In the genomic region with DNA sequence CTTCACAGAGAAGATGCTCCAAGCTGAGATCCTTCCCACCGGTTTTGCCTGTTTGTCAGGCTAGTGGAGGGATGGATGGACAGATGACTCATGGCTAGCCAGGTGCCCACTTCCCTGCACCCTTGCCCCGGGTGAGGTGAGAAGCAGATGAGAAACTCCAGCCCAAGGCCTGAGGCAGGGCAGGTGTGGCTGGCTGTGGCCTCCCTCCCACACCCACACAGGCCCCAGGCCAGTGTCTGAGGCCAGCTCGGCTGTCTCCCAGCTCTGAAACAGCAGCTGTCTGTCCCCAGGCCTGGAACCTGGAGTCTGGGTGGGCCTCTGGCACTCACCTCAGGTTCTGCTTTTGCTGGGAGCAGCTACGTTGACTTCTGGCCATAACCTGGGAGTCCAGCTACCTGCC, we compare ENCODE assay signal across 15 mouse cellular contexts.
"Had no signal": no experiment of that assay in that cellular context is flagged by ENCODE, and none has a peak within 500 bp of the region (broad histone marks: within the 10 kb centered on the region; RNA-seq: fewer than 3 reads in every experiment).

No protein-coding gene starts in this region.

- H3K27me3 ChIP-seq: midbrain, embryonic 15.5 days had no signal

- H3K9me3 ChIP-seq: limb, embryonic 12.5 days; midbrain, embryonic 15.5 days had no signal

- H3K9ac ChIP-seq: limb, embryonic 12.5 days; liver, embryonic 14.5 days; midbrain, embryonic 15.5 days had no signal

- ATAC-seq: midbrain, embryonic 15.5 days had no signal

- H3K36me3 ChIP-seq: limb, embryonic 12.5 days; midbrain, embryonic 15.5 days had no signal

- DNase-seq: kidney, adult 11 months; kidney, adult 9 months; kidney, postnatal 36 days; layer of hippocampus, adult 9-11 months; layer of hippocampus, postnatal 36 days; liver; lung, adult 18-20 months; lung, postnatal 36 days; thymus, postnatal 4 days had no signal

- H3K4me2 ChIP-seq: limb, embryonic 12.5 days; midbrain, embryonic 11.5 days; midbrain, embryonic 15.5 days had no signal

- H3K4me1 ChIP-seq: midbrain, embryonic 15.5 days had no signal

- H3K27ac ChIP-seq: kidney, postnatal 0 days; limb, embryonic 12.5 days; liver, embryonic 14.5 days; midbrain, embryonic 15.5 days; stomach, postnatal 0 days had no signal

- H3K4me3 ChIP-seq: limb, embryonic 12.5 days; midbrain, embryonic 15.5 days had no signal
